Mouse (Mus musculus) hindbrain, embryonic 13.5 days (tissue): ENCODE results near the gene Ecm1. TPM values are rescaled to one million over a fixed set of nuclear protein-coding genes. Genes with fewer than 3 reads are reported as not detected.

ENCODE experiments used
- ATAC-seq: fragments of 200-750 bp; cut with Nextera tagmentation; 2 replicates; pipeline ENCODE4 v1.8.0; 2017; ENCODE audit warnings: moderate TSS enrichment; ENCODE audit not compliant: low FRiP score
- H3K27ac ChIP-seq: fragments of 300-500 bp; sonication (generic); 2 replicates; pipeline ENCODE4 v1.5.1; 2015; ENCODE audit warnings: inconsistent platforms, mild to moderate bottlenecking, moderate library complexity
- H3K27me3 ChIP-seq: fragments of 300-500 bp; sonication (generic); 2 replicates; pipeline ENCODE4 v1.6.1; 2015; ENCODE audit warnings: mild to moderate bottlenecking, inconsistent platforms
- H3K36me3 ChIP-seq: fragments of 300-500 bp; sonication (generic); 2 replicates; pipeline ENCODE4 v1.6.1; 2015; ENCODE audit warnings: mild to moderate bottlenecking, inconsistent platforms
- H3K4me1 ChIP-seq: fragments of 300-500 bp; sonication (generic); replicated peaks from 2 replicates; pipeline ENCODE4 v1.6.1; 2015; ENCODE audit warnings: inconsistent platforms
- H3K4me2 ChIP-seq: fragments of 300-500 bp; sonication (generic); 2 replicates; pipeline ENCODE4 v1.6.1; 2015; ENCODE audit warnings: inconsistent platforms, mild to moderate bottlenecking, moderate library complexity
- H3K4me3 ChIP-seq: fragments of 300-500 bp; sonication (generic); 2 replicates; pipeline ENCODE4 v1.5.1; 2015; ENCODE audit warnings: mild to moderate bottlenecking, inconsistent platforms
- H3K9ac ChIP-seq: fragments of 300-500 bp; sonication (generic); 2 replicates; pipeline ENCODE4 v1.6.1; 2015; ENCODE audit warnings: mild to moderate bottlenecking, inconsistent platforms
- H3K9me3 ChIP-seq: fragments of 300-500 bp; sonication (generic); 2 replicates; pipeline ENCODE4 v1.6.1; 2016; ENCODE audit warnings: inconsistent platforms
- WGBS: fragments of 180-500 bp; shearing (Covaris S2); methylation state at CpG from one replicate; pipeline ENCODE4 v1.1.7; 2015; 5-methylcytosine and 5-hydroxymethylcytosine counted together
- microRNA-seq: library from miRNA; unstranded; fragments of <30 nt; microRNA quantifications from one replicate; pipeline ENCODE4, GENCODE M21; 2016
- polyA plus RNA-seq: library from polyadenylated mRNA; unstranded; fragments of >200 nt; fragmentation: Nextera tagmentation; extraction: Ambion mirVana; gene quantifications from 2 replicates; pipeline ENCODE4 v1.2.1, GENCODE M21; 2015

Gene Ecm1
- polyA plus RNA-seq, 1 experiment from 2014 or later = 12.9 TPM

- ATAC-seq = no peak
- Histone ChIP-seq H3K36me3 (no peaks in the 10 kb centered on the region), H3K27me3 (peaks cover 11% of the 10 kb centered on the region; the same call in 1 of the 2 replicates), H3K4me1 (peaks cover 32% of the 10 kb centered on the region), H3K4me2 (no peak overlapping the region), H3K4me3 (no peak overlapping the region), H3K9ac (no peak overlapping the region), H3K9me3 (no peaks in the 10 kb centered on the region), H3K27ac (no peak overlapping the region)
- 84% methylated on average over 2 of the region's 2 CpGs for WGBS
Observed at GRCm38 (mm10) chr3:95685701-95686100, 53.7 kb downstream of the Ecm1 start.

GRCm38 (mm10) chr3:95685301-95685700 is 54.1 kb downstream of the Ecm1 start:
- H3K9ac ChIP-seq = no peak overlapping the region
- H3K4me1 ChIP-seq = peaks cover 34% of the 10 kb centered on the region
- peaks cover 11% of the 10 kb centered on the region; the same call in 1 of the 2 replicates for H3K27me3 ChIP-seq
- no peak overlapping the region for H3K4me3 ChIP-seq
- no peak overlapping the region for H3K27ac ChIP-seq
- WGBS = 78% methylated on average over 4 of the region's 4 CpGs
- H3K36me3 ChIP-seq = no peaks in the 10 kb centered on the region
- H3K4me2 ChIP-seq = no peak overlapping the region
- H3K9me3 ChIP-seq = no peaks in the 10 kb centered on the region
- ATAC-seq = no peak

GRCm38 (mm10) chr3:95684846-95685245 is 54.5 kb downstream of the Ecm1 start:
- H3K9ac ChIP-seq = no peak overlapping the region
- peaks cover 11% of the 10 kb centered on the region; the same call in 1 of the 2 replicates for H3K27me3 ChIP-seq
- no peak overlapping the region for H3K4me3 ChIP-seq
- no peak for ATAC-seq
- no peaks in the 10 kb centered on the region for H3K9me3 ChIP-seq
- peaks cover 34% of the 10 kb centered on the region for H3K4me1 ChIP-seq
- 53% methylated on average over 6 of the region's 8 CpGs for WGBS
- no peaks in the 10 kb centered on the region for H3K36me3 ChIP-seq
- no peak overlapping the region for H3K4me2 ChIP-seq
- H3K27ac ChIP-seq = no peak overlapping the region

Small RNA genes within 50 kb of the gene (microRNA-seq; reads per million reads assigned to microRNA genes)
- gene Mir7014 = not detected

Other genes with a start within 250 kb of the Ecm1 start
- 10.8 and 15.6 TPM in 2 replicates for gene Ctsk, start 240.3 kb downstream of the Ecm1 start, polyA plus RNA-seq
- 15.1 and 16.8 TPM in 2 replicates for gene Ctss, start 212.8 kb downstream of the Ecm1 start, polyA plus RNA-seq
- not detected in 2 replicates for gene Hormad1, start 179.9 kb downstream of the Ecm1 start, polyA plus RNA-seq
- 30.6 and 32.6 TPM in 2 replicates for gene Golph3l, start 150.6 kb downstream of the Ecm1 start, polyA plus RNA-seq
- 106 and 108 TPM in 2 replicates for gene Ensa, start 114.6 kb downstream of the Ecm1 start, polyA plus RNA-seq
- gene Mcl1, start 80.8 kb downstream of the Ecm1 start, polyA plus RNA-seq = 49.3 and 54.2 TPM in 2 replicates
- gene Adamtsl4, start 51.7 kb downstream of the Ecm1 start, polyA plus RNA-seq = 0.98 and 1.0 TPM in 2 replicates
- gene Tars2, start 20.6 kb upstream of the Ecm1 start, polyA plus RNA-seq = 41.0 and 44.9 TPM in 2 replicates
- gene Rprd2, start 79.3 kb upstream of the Ecm1 start, polyA plus RNA-seq = 23.8 and 24.4 TPM in 2 replicates
- gene Prpf3, start 116.3 kb upstream of the Ecm1 start, polyA plus RNA-seq = 36.6 and 39.7 TPM in 2 replicates
- 331 and 342 TPM in 2 replicates for gene Mrps21, start 131.9 kb upstream of the Ecm1 start, polyA plus RNA-seq
- gene Ciart, start 142.7 kb upstream of the Ecm1 start, polyA plus RNA-seq = 3.1 and 4.3 TPM in 2 replicates
- 19.4 and 21.2 TPM in 2 replicates for gene BC028528, start 152.4 kb upstream of the Ecm1 start, polyA plus RNA-seq
- 32.4 and 40.8 TPM in 2 replicates for gene Aph1a, start 154.4 kb upstream of the Ecm1 start, polyA plus RNA-seq
- 6.5 and 10.9 TPM in 2 replicates for gene Car14, start 165.1 kb upstream of the Ecm1 start, polyA plus RNA-seq
- gene Anp32e, start 189.7 kb upstream of the Ecm1 start, polyA plus RNA-seq = 167 and 175 TPM in 2 replicates